Mouse (Mus musculus): ENCODE data around the gene Pakap. TPM values are rescaled to one million over a fixed set of nuclear protein-coding genes. Genes with fewer than 3 reads are reported as not detected.

The Pakap gene
- polyA plus RNA-seq, 1 experiment: 0.63 TPM

DNA sequence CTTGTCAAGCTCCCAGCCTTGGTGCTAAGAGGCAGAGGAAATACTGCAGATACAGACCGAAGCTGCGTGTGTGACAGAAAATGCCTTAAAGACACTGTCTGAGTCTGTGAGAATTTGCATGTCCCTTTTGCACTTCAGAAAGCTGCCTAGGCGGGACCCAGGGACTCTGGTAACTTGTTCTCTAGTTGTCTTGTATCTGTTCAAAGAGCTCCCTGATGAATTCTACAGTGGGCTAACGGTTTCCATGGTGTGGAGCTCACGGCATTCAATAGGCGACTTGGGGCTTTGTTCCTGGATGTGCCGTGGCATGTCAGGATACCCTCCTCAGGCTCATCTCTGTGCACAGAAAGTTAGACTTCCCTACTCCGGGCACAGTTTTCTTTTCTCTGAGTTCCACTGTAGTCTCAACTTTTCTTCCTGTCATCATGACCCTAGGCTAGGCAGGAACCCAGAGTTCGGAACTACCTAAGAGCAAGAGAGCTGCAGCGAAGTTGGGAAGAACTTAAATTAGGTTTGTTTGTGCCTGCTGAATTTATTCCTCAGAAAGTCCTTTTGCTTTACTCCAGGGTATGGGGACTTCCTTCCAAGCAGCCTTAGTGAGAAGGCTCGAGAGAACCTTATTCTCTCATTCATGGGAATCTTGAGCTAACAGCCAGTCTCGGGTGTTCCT lies 277.7 kb downstream of the Pakap start:
- H3K27me3 ChIP-seq (replicated peaks): no peaks in the 10 kb centered on the region
- TF ChIP-seq FLI1 (IDR thresholded peaks at IDR 0.05; ENCODE audit: low read length) (no peak), GATA1 (IDR thresholded peaks at IDR 0.05; ENCODE audit: borderline replicate concordance, low read length) (no peak)
- H3K4me1 ChIP-seq: peaks cover 41% of the 10 kb centered on the region
- no peaks in the 10 kb centered on the region for H3K9me3 ChIP-seq
- H3K4me3 ChIP-seq (replicated peaks): peak overlapping the region; percentile 89
- peaks cover 3% of the 10 kb centered on the region for H3K36me3 ChIP-seq (replicated peaks; ENCODE audit: low read length)

GRCm38 (mm10) chr4:57846381-57846990 lies 278.5 kb downstream of the Pakap start:
- Histone ChIP-seq H3K4me1 (peaks cover 41% of the 10 kb centered on the region), H3K27me3 (replicated peaks) (no peaks in the 10 kb centered on the region), H3K4me3 (replicated peaks) (peak overlapping the region; percentile 89), H3K36me3 (replicated peaks; ENCODE audit: low read length) (peaks cover 3% of the 10 kb centered on the region), H3K9me3 (no peaks in the 10 kb centered on the region)
- TF ChIP-seq FLI1 (IDR thresholded peaks at IDR 0.05; ENCODE audit: low read length): no peak
- TF ChIP-seq GATA1 (IDR thresholded peaks at IDR 0.05; ENCODE audit: borderline replicate concordance, low read length): no peak

DNA sequence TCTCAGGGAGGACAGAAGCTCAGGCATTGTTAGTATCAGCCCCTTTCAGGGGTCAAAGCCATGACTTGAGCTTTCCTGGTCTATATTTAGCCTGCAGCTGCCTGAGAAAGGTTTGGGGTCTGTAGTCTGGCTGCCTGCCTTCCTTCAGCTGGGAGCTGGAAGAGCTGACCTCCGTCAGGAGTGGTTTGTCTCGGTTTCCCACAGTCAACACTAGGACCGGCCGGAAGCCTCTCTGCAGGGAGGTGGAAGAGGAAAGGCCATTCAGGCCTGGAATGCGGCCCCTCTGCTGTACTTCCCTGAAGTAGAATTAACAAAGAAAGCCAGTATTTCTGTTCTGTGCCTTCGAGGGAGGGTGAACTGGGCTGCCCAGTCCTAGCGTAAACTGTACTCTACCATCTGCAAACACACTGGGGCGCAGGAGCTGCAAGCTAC lies 279.0 kb downstream of the Pakap start:
- Histone ChIP-seq H3K9me3 (no peaks in the 10 kb centered on the region), H3K27me3 (replicated peaks) (no peaks in the 10 kb centered on the region), H3K36me3 (replicated peaks; ENCODE audit: low read length) (peaks cover 3% of the 10 kb centered on the region), H3K4me1 (peaks cover 41% of the 10 kb centered on the region), H3K4me3 (replicated peaks) (no peak overlapping the region)
- no peak for TF ChIP-seq GATA1 (IDR thresholded peaks at IDR 0.05; ENCODE audit: borderline replicate concordance, low read length)

- peaks cover 41% of the 10 kb centered on the region for H3K4me1 ChIP-seq
- H3K36me3 ChIP-seq (replicated peaks; ENCODE audit: low read length): peaks cover 3% of the 10 kb centered on the region
- H3K4me3 ChIP-seq (replicated peaks): no peak overlapping the region
- TF ChIP-seq GATA1 (IDR thresholded peaks at IDR 0.05; ENCODE audit: borderline replicate concordance, low read length): no peak
- TF ChIP-seq FLI1 (IDR thresholded peaks at IDR 0.05; ENCODE audit: low read length): no peak
- no peaks in the 10 kb centered on the region for H3K27me3 ChIP-seq (replicated peaks)
- no peaks in the 10 kb centered on the region for H3K9me3 ChIP-seq
Observed at GRCm38 (mm10) chr4:57847676-57848075, 279.7 kb downstream of the Pakap start.

DNA sequence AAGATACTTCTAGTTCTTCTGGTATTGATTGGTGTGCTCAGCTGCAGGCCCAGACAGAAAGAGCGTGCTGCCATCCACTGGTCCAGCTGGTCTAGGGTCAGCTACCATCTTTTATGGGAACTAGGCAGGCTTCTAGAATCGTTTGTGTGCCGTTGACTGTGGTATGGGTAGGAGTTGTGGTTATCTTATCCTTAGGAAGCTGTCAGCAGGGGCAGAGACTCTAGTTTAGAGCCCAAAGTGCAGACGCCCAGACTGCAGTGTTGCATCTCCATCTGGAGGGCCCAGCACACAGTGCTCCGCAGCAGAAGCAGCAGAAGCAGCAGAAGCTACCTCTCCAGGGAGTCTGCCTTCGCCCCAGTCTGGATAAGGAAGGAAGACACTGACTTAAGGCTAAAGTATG lies 281.5 kb downstream of the Pakap start:
- Histone ChIP-seq H3K27me3 (replicated peaks) (no peaks in the 10 kb centered on the region), H3K36me3 (replicated peaks; ENCODE audit: low read length) (peaks cover 5% of the 10 kb centered on the region), H3K9me3 (no peaks in the 10 kb centered on the region), H3K4me1 (peaks cover 41% of the 10 kb centered on the region), H3K4me3 (replicated peaks) (no peak overlapping the region)
- TF ChIP-seq FLI1 (IDR thresholded peaks at IDR 0.05; ENCODE audit: low read length) (no peak), GATA1 (IDR thresholded peaks at IDR 0.05; ENCODE audit: borderline replicate concordance, low read length) (no peak)

DNA sequence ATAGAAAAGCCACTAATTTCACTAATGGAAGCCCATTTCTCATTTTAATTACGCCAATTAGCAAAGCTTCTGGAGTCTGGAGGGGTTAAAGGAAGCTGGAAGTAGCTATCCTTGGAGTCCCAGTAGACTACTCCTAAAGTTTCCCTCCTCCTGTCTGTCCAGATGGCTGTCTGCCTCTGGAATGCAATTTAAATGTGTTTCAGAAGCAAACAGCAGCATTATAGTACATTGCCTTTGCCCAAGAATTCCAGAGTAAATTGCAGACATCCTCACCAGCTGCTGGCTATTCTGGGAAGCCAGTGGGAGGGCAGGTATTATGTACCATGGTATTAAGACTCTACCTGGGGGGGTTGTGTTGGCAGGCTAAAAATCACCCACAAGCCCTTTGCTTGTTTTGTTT lies 283.8 kb downstream of the Pakap start:
- H3K4me1 ChIP-seq: peaks cover 21% of the 10 kb centered on the region
- H3K36me3 ChIP-seq (replicated peaks; ENCODE audit: low read length): peaks cover 28% of the 10 kb centered on the region
- H3K9me3 ChIP-seq: peaks cover under 1% of the 10 kb centered on the region; the same call in 1 of the 2 replicates
- TF ChIP-seq GATA1 (IDR thresholded peaks at IDR 0.05; ENCODE audit: borderline replicate concordance, low read length): no peak
- TF ChIP-seq FLI1 (IDR thresholded peaks at IDR 0.05; ENCODE audit: low read length): no peak
- no peak overlapping the region for H3K4me3 ChIP-seq (replicated peaks)
- peaks cover 4% of the 10 kb centered on the region for H3K27me3 ChIP-seq (replicated peaks)

DNA sequence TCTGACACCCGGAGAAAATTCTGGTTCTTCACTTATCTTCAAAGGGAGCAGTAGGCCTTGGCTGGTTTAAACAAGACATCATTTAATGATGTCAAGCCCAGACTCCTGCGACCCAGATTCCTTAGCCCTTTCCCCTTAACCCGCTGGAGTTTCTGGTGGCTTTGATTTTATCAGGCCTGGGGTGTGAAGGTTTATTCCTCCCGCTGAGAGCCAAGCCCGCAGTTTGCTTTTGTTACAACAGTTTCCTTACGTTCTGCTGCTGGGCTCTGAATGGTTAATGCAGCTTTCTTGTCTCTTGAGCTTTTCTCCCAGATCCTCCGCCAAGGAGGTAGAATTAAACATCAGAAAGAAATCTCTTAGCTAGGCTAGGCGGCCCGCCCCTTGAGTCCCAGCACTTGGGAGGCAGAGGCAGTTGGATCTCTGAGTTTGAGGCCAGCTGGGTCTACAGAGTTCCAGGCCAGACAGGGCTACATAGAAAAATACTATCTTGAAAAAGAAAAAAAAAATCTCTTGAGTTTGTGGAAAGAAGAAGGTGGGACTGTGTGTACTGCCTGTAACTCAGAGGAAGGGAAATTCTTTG lies 284.6 kb downstream of the Pakap start:
- Histone ChIP-seq H3K36me3 (replicated peaks; ENCODE audit: low read length) (peaks cover 36% of the 10 kb centered on the region), H3K9me3 (peaks cover 3% of the 10 kb centered on the region; the same call in 1 of the 2 replicates), H3K27me3 (replicated peaks) (peaks cover 4% of the 10 kb centered on the region), H3K4me1 (peaks cover 13% of the 10 kb centered on the region), H3K4me3 (replicated peaks) (no peak overlapping the region)
- TF ChIP-seq FLI1 (IDR thresholded peaks at IDR 0.05; ENCODE audit: low read length) (no peak), GATA1 (IDR thresholded peaks at IDR 0.05; ENCODE audit: borderline replicate concordance, low read length) (no peak)

- TF ChIP-seq FLI1 (IDR thresholded peaks at IDR 0.05; ENCODE audit: low read length) (no peak), GATA1 (IDR thresholded peaks at IDR 0.05; ENCODE audit: borderline replicate concordance, low read length) (no peak)
- Histone ChIP-seq H3K4me3 (replicated peaks) (no peak overlapping the region), H3K9me3 (peaks cover 3% of the 10 kb centered on the region; the same call in 1 of the 2 replicates)
Observed at GRCm38 (mm10) chr4:57854181-57854580, 286.2 kb downstream of the Pakap start.

GRCm38 (mm10) chr4:57855281-57855941 lies 287.4 kb downstream of the Pakap start:
- H3K4me3 ChIP-seq (replicated peaks): peak overlapping the region; percentile 12
- peaks cover 3% of the 10 kb centered on the region; the same call in 1 of the 2 replicates for H3K9me3 ChIP-seq
- no peak for TF ChIP-seq GATA1 (IDR thresholded peaks at IDR 0.05; ENCODE audit: borderline replicate concordance, low read length)
- TF ChIP-seq FLI1 (IDR thresholded peaks at IDR 0.05; ENCODE audit: low read length): no peak
- peaks cover 46% of the 10 kb centered on the region for H3K36me3 ChIP-seq (replicated peaks; ENCODE audit: low read length)
- no peaks in the 10 kb centered on the region for H3K4me1 ChIP-seq
- H3K27me3 ChIP-seq (replicated peaks): peaks cover 4% of the 10 kb centered on the region

More at GRCm38 (mm10) chr4:57854181-57854580, 286.2 kb downstream of the Pakap start:
- Histone ChIP-seq H3K4me1 (peaks cover 10% of the 10 kb centered on the region), H3K27me3 (replicated peaks) (peaks cover 4% of the 10 kb centered on the region), H3K36me3 (replicated peaks; ENCODE audit: low read length) (peaks cover 44% of the 10 kb centered on the region)

Measured in megakaryocyte, embryonic 14.5 days (primary cell).